Mouse (Mus musculus): ENCODE results near the gene Adra1b.

DNA sequence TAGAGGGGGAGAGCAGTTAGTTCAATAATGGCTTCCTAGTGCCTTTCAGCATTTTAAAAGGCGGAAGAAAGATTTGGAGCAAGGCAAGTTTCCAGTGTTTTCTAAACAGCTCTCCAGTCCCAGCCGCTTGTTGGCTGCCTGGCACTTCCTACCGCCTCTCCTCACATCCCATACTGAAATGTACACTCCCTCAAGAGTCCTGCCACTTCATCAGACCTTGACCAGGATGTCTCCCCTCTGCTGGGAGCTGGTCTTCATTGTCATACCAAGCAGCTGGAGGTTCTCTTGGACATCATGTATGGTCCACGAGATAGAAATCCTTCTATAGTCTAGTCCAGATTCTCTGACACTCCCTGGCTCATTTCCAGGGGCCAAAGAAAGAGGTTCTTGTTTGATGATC is 69.5 kb downstream of the Adra1b start:
- no peak for TF ChIP-seq CTCF (IDR thresholded peaks at IDR 0.05; ENCODE audit: control insufficient read depth, insufficient read depth, low read length)
- no peak for TF ChIP-seq POLR2A (IDR thresholded peaks at IDR 0.05; ENCODE audit: borderline replicate concordance, control insufficient read depth, low read depth, low read length)
